Mouse (Mus musculus): ENCODE data around the gene Ablim1.

- TF ChIP-seq CTCF (IDR thresholded peaks at IDR 0.05; ENCODE audit: low read depth, low read length) (no peak), POLR2A (IDR thresholded peaks at IDR 0.05; ENCODE audit: extremely low read depth, insufficient read depth, low read length) (no peak)
Observed at GRCm38 (mm10) chr19:57106513-57106912, 208.2 kb downstream of the Ablim1 start.

Measured in liver, adult 2 months (tissue).